Mouse (Mus musculus) thymus, postnatal 25 days (tissue): ENCODE measurements at regions not wholly inside any gene's neighbourhood (a gene's known extent, or its start where the extent isn't known, plus 50 kb on each side); places are given as distances from the start of the nearest gene placed in this dataset.
A peak's percentile ranks its signal among the peaks of the same experiment; 100 is the strongest.

Experiments
- DNase-seq: peaks from one replicate; pipeline ENCODE4 v3.0.0; 2022

GRCm38 (mm10) chr13:107362806-107363687, 341.1 kb upstream of the Kif2a start:
- DNase-seq, result no peak

GRCm38 (mm10) chr13:107340802-107341364, 319.0 kb upstream of the Kif2a start:
- no peak for DNase-seq

- no peak for DNase-seq
Observed at GRCm38 (mm10) chr13:107338111-107338510, 316.2 kb upstream of the Kif2a start.

- no peak for DNase-seq
Observed at GRCm38 (mm10) chr13:107337111-107337510, 315.2 kb upstream of the Kif2a start.

GRCm38 (mm10) chr13:107329348-107329747, 307.4 kb upstream of the Kif2a start:
- DNase-seq, result no peak

GRCm38 (mm10) chr13:107325707-107326495, 304.0 kb upstream of the Kif2a start:
- DNase-seq, result peak; percentile 59

- DNase-seq, result no peak
Observed at GRCm38 (mm10) chr13:107314746-107315145, 292.8 kb upstream of the Kif2a start.

GRCm38 (mm10) chr13:107308958-107309639, 287.2 kb upstream of the Kif2a start:
- DNase-seq, result no peak

GRCm38 (mm10) chr13:107308404-107308803, 286.5 kb upstream of the Kif2a start:
- no peak for DNase-seq

- DNase-seq, result no peak
Observed at GRCm38 (mm10) chr13:107306958-107307357, 285.0 kb upstream of the Kif2a start.

GRCm38 (mm10) chr13:107306232-107306631, 284.3 kb upstream of the Kif2a start:
- no peak for DNase-seq

- DNase-seq, result no peak
Observed at GRCm38 (mm10) chr13:107305738-107306137, 283.8 kb upstream of the Kif2a start.

- no peak for DNase-seq
Observed at GRCm38 (mm10) chr13:107303878-107304277, 282.0 kb upstream of the Kif2a start.

GRCm38 (mm10) chr13:107303322-107303721, 281.4 kb upstream of the Kif2a start:
- DNase-seq, result no peak

GRCm38 (mm10) chr13:107300792-107301191, 278.9 kb upstream of the Kif2a start:
- DNase-seq, result no peak

GRCm38 (mm10) chr13:107264581-107264980, 242.7 kb upstream of the Kif2a start:
- DNase-seq, result no peak

GRCm38 (mm10) chr13:107261479-107262050, 239.6 kb upstream of the Kif2a start:
- DNase-seq, result no peak

GRCm38 (mm10) chr13:107260274-107260673, 238.3 kb upstream of the Kif2a start:
- no peak for DNase-seq

- DNase-seq, result no peak
Observed at GRCm38 (mm10) chr13:107247792-107248505, 226.0 kb upstream of the Kif2a start.

GRCm38 (mm10) chr13:107246956-107247751, 225.2 kb upstream of the Kif2a start:
- no peak for DNase-seq

- no peak for DNase-seq
Observed at GRCm38 (mm10) chr13:107244173-107244572, 222.2 kb upstream of the Kif2a start.
